Mouse (Mus musculus) heart, postnatal 14 days (tissue): ENCODE data around the gene Srcin1. TPM values are rescaled to one million over a fixed set of nuclear protein-coding genes. Genes with fewer than 3 reads are reported as not detected.

Experiments
- DNase-seq, 2 experiments: peaks; one replicate each; pipeline ENCODE4 v3.0.0; 2021 to 2022
- intact Hi-C: fragments of 180-260 bp; cut with DNase I; formaldehyde crosslinking; loops from one replicate; pipeline ENCODE4 v1.15.1; 2025
- long read RNA-seq, 2 experiments: library from polyadenylated mRNA; stranded (forward); transcript quantifications; one replicate each; pipeline ENCODE4 v2.0.0; 2021
- total RNA-seq, 2 experiments: library from RNA; stranded (reverse); gene quantifications; 2 replicates each; pipeline ENCODE4 v1.2.3; 2021

Srcin1 gene
- under 1 TPM; 0.29 to 0.34 TPM for total RNA-seq
- long read RNA-seq, experiment 1, result 0 reads
- long read RNA-seq, experiment 2, result 0 reads

DNA sequence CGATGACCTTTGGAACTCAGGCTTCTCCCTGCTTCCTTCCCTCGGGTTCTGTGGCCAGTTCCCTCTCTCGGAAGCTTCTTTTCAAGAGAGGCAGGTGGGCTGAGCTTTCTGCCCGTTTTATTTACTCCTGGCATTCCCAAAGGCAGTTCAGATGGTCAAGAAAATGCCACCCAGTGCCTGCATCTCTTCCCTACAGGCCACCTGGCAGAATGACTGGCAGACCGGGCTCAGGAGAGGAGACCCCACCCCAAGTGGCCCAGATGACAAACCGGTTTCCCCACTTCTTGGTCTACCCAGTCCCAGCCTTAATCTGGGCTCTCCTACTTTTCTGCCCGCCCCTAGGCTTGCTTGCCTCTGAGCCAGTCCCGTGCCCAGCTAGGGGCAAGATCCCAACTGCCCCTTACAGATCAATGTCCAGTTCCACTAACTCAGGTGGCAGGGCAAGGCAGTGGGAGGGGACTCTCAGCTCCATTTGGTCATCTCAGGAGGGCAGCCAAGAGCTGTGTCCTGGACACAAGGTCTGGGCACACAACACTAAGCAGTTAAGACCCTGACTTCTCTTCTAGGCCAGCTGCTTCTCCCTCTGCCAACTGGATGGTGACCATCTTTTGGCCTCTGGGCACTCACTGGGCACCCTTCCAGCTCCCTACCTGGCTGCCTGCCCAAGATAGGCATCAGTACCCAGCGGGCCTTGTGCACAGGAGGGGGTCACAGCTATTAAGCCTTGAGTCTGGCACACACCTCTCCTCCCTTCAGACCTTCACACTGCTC, at the start of gene Srcin1:
Srcin1 (minus strand) TSS at position 51 of the 771 bp plus-strand sequence.
- intact Hi-C loops, result loop anchor here (5.0 kb wide), 2 partner anchors 44 to 46 kb away; no protein-coding TSS in a partner anchor
- DNase-seq, result peak; percentile 54 to 67

DNA sequence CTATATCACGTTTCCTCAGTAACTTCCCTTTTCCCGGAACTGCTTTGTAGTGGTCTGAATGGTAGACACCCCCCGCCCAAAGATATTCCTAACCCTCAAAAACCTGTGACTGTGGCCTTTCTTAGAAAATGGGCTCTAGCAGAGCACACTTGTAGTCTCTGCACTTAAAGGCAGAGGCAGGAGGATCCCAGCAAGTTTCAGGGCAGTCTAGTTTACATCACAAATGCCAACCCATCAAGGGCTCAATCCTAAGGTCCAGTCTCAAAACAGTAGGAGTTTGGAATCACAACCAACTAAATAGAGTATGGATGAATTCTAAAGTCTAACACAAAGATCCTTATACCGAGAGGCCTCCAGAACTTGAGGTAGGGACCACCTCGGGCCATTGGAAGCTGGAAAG, 49.6 kb upstream of the Srcin1 start:
- no peak for DNase-seq
- intact Hi-C loops, result no loop called here

DNA sequence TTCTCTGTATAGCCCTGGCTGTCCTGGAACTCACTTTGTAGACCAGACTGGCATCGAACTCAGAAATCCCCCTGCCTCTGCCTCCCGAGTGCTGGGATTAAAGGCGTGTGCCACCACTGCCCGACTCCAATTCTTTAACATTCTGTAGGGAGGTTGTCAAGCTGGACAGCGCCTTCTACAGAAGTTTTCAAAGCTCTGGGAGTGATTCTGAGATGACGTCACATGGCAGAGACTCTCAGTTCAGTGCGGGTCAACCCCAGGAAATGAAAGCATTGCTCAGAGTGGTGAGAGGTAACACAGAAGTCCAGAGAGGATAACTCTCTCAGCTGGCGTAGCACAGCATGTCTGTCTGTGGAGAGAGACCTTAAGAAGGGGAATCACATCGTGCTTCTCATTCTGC, 47.2 kb upstream of the Srcin1 start:
- intact Hi-C loops, result loop anchor here (2.0 to 5.0 kb wide), 3 partner anchors 46 to 216 kb away; partner anchors contain the start of gene Srcin1
- DNase-seq, result no peak

DNA sequence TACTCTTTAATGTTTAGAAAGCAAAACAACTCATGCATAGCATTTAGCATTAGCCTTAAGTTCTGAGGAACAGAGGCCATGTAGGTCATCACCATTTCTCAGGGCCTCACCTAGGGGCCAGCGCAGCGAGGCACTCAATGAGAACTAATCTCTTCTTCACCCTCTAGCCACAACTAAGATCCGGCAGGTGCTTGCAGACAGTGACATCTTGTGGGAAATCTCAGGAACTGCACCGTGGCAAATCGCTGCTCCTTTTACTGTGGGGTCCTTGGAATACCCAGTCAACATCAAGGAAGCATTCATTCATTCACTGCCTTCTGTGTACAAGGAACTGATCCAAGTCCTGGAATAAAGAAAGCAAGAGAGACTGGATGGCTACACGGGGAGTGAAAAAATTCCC, 46.5 kb upstream of the Srcin1 start:
- intact Hi-C loops, result loop anchor here (1.0 to 5.0 kb wide), 4 partner anchors 45 to 215 kb away; partner anchors contain the start of gene Srcin1
- peak; percentile 62 to 78 for DNase-seq

DNA sequence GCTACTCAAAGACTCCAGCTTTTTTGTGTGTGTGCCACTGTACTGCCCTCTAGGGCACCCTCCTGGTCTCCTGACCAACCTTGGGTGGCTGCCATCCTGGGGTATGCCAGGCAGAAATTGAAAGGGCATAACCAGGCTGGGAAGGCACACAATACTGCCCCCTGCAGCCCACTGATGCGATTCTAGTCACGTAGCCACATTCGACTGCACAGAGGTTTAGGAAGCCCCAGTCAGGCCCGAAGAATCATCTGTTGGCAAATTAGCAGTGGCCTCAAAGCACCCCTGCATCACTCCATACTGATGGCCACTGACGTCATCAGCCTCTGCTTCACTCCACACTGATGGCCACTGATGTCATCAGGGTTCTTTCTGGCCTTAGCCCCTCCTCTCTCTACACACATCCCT, 43.4 kb upstream of the Srcin1 start:
- intact Hi-C loops, result no loop called here

GRCm38 (mm10) chr11:97618368-97618767, 42.4 kb upstream of the Srcin1 start:
- intact Hi-C loops, result no loop called here

More for the DNA sequence above, 43.4 kb upstream of the Srcin1 start:
- peak; percentile 57 to 78 for DNase-seq

DNA sequence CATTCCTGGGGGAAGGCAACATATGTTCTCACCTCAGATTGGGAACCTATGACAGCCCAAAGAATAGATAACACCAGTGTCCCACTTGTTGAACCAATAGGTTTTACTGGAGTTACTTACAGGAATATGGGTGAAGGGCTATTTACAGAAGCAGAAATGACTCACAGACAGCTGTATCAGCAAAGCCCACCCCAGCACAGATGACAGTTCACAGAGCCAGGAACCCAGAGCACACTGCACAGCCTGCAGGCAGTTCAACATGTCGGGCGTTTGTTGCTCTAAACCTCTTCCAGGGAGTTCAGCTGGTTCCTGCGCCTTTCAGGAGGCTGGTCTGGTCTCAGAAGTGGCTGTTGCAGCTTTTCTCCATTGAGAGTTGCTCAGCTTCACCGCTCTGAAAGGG, 39.3 kb upstream of the Srcin1 start:
- intact Hi-C loops, result no loop called here
- DNase-seq, result no peak

More at GRCm38 (mm10) chr11:97618368-97618767, 42.4 kb upstream of the Srcin1 start:
- no peak for DNase-seq

- intact Hi-C loops, result no loop called here
- no peak for DNase-seq
These were observed 35.1 kb upstream of the Srcin1 start for GRCm38 (mm10) chr11:97611076-97611475.

GRCm38 (mm10) chr11:97609743-97610142, 33.8 kb upstream of the Srcin1 start:
- intact Hi-C loops, result no loop called here
- no peak for DNase-seq

DNA sequence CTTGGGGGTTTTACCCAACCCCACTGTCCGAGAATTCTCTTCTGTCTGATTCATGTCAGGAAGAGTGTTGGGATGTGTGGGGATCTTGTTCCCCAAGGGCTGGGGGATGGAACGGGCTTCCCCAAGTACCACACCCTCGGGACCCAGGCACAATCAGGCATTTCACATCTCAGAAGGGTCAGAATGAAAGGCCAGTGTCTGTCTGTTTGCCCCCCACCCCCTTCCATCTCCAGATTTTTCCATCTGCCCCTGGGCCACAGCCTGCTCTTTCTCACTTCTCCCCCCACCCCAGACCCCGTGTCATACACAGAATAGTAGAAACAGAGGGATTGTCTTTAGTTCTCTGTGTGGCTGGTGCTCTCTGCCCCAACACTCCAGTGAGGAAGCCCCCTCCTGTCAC, 32.9 kb upstream of the Srcin1 start:
- DNase-seq, result no peak
- intact Hi-C loops, result no loop called here

DNA sequence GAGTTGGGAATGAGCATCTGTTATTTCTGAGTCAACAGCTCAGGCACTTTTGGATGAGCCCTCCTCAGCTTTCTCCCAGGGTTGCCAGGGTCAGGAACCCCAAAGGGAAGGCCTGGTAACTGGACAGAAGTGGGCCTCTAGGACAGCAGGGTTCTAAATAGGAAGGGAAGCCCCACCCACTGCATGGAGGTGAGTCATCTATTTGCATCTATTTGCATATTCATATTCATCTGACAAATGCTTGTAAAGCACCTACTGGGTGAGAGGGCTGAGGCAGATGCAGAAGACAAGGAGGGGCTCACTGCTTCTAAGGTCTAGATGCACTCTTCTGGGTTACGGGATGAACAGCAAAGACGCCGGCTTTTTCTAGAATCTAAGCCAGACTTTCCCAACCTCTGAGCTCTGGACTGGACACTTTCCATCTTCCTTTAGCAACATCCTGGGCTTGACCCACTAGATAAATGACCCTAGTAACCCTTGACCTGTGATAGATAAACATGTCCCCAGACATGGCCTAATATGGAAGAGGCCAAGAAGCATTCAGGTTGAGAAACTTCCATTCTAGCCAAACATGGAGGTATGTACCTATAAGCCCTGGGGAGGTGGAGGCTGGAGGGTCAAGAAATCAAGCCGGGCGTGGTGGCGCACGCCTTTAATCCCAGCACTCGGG, 31.2 kb upstream of the Srcin1 start:
- DNase-seq, result no peak
- intact Hi-C loops, result no loop called here

- peak; percentile 49 to 58 for DNase-seq
These were observed 27.9 kb upstream of the Srcin1 start for GRCm38 (mm10) chr11:97603891-97604290.

DNA sequence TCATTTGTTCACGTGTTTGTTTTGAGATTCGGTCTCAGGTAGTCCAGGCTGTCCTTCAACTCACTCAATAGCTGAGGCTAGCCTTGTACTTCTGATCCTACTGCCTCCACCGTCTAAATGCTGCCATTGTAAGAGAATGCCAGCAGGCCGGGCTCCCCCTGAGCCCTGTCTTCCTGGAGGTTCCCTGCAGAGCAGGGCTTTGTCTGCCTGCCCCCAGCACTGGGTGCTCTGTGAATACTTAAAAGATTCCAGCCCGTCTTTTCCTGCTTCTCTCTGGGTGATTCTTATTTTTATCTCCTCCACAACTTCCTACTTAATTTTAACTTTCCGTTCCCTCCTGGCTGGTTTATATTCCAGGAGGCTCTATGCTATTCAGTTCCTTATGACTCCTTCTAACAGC, 26.2 kb upstream of the Srcin1 start:
- intact Hi-C loops, result no loop called here

More at GRCm38 (mm10) chr11:97603891-97604290, 27.9 kb upstream of the Srcin1 start:
- intact Hi-C loops, result no loop called here

DNA sequence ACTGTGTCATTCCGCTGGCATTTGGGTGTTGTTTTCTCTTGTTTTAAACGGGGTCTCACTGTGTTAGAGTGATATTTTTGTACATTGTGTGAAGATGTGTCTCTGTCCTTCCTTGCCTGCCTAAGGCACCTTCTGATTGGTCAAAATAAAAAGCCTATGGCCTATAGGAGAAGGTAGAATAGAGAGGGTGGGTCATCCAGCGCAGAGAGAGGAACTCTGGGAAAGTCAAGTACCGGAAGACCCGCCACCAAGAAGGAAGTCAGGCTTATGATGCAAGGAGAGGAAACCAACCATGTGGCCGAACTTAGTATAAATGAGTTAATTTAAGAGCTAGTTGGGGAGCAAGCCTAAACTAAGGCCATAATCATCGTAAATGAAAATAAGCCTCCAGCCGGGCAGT, 23.1 kb upstream of the Srcin1 start:
- intact Hi-C loops, result no loop called here

More for the DNA sequence above, 26.2 kb upstream of the Srcin1 start:
- DNase-seq, result no peak

GRCm38 (mm10) chr11:97597945-97598691, 22.1 kb upstream of the Srcin1 start:
- intact Hi-C loops, result no loop called here

More for the DNA sequence above, 23.1 kb upstream of the Srcin1 start:
- no peak for DNase-seq

GRCm38 (mm10) chr11:97594136-97594535, 18.1 kb upstream of the Srcin1 start:
- intact Hi-C loops, result no loop called here
- DNase-seq, result no peak

More at GRCm38 (mm10) chr11:97597945-97598691, 22.1 kb upstream of the Srcin1 start:
- no peak for DNase-seq

GRCm38 (mm10) chr11:97591910-97592309, 15.9 kb upstream of the Srcin1 start:
- intact Hi-C loops, result no loop called here
- no peak for DNase-seq

DNA sequence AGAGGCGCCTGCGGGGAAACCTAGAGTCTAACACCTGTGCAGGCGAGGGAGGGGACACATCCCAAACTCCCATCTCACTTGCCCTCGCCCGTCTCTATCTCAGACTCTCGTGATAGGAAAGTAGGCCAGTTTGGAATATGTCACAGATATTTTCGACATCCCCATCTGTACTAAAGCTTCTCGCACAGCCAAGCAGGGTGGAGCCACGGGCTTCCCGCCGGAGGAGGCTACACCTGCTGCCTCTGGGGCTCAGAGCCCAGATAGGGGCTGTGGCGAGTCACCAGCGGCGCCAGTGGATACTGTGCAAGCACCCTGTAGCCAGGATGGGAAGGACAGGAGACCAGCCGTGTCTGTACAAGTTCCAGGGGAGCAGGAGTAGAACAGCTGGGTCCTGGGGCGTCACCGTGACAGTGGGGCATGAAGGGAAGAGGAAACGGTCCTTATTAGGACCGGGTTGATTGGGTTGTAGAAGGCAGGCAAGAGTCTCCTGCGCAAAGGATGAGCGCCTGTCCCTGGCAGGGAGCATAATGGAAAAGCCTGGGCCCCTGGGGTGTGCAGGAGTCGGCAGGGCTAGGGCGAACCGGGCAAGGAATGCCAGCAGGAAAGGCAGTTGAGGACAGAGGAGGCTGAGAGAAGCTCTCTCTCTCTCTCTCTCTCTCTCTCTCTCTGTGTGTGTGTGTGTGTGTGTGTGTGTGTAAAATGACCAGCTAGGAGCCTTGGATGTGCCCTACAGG, 14.4 kb upstream of the Srcin1 start:
- intact Hi-C loops, result no loop called here

DNA sequence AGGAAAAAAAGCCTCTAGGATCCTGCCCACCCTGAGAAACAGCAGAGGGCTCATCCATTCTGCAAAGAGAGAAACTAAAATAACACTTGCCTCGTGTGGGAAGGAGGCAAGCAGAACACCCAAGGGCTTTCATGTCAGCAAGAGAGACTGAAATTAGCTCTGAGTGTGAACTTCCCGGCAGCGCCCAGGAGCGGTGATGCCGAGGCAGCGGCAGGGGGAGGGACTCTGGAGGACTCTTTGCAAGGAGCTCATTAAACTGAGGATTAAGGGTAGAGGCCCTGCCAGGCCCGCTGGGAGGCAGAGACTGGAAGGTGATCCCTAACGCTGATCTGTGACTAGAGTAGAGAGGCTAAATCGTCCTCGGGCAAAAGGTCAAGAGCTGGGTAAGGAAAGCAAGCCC, 13.2 kb upstream of the Srcin1 start:
- intact Hi-C loops, result no loop called here
- DNase-seq, result no peak

More for the DNA sequence above, 14.4 kb upstream of the Srcin1 start:
- DNase-seq, result no peak

- intact Hi-C loops, result no loop called here
- DNase-seq, result peak in 1 of 2 experiments; percentile 26
These were observed 9.9 kb upstream of the Srcin1 start for GRCm38 (mm10) chr11:97585932-97586331.
